Mouse (Mus musculus): ENCODE results near the gene Slc17a9.

- TF ChIP-seq CTCF (IDR thresholded peaks at IDR 0.05; ENCODE audit: low read depth, low read length) (no peak), GATA1 (IDR thresholded peaks at IDR 0.05; ENCODE audit: borderline replicate concordance, low read length) (no peak), TAL1 (conservative IDR thresholded peaks at IDR 0.05; ENCODE audit: low read depth, low read length) (no peak; the same call in 1 of the 2 replicates), GATA2 (IDR thresholded peaks at IDR 0.05; ENCODE audit: borderline replicate concordance, low read depth, low read length) (no peak), POLR2AphosphoS5 (IDR thresholded peaks at IDR 0.05; ENCODE audit: insufficient replicate concordance, low read depth, low read length) (no peak)
Measured at GRCm38 (mm10) chr2:180692630-180693029, 32.4 kb upstream of the Slc17a9 start.

Data from G1E (cell line).